Mouse (Mus musculus) neural tube, embryonic 10.5 days (tissue): ENCODE measurements around the gene Mreg.
A peak's percentile ranks its signal among the peaks of the same experiment; 100 is the strongest.

Experiments used
- DNase-seq: peaks from one replicate; pipeline ENCODE4 v3.0.0-alpha.2; 2017; ENCODE audit warnings: low spot score; ENCODE audit errors: extremely low spot score

Gene Mreg

GRCm38 (mm10) chr1:72227546-72227945 lies 15.4 kb upstream of the Mreg start:
- no peak for DNase-seq

- no peak for DNase-seq
Observed at GRCm38 (mm10) chr1:72226887-72227481, 14.9 kb upstream of the Mreg start.

GRCm38 (mm10) chr1:72226172-72226886 lies 14.2 kb upstream of the Mreg start:
- peak; percentile 66 for DNase-seq

- peak; percentile 84 for DNase-seq
Observed at GRCm38 (mm10) chr1:72225720-72226171, 13.6 kb upstream of the Mreg start.

GRCm38 (mm10) chr1:72225054-72225718 lies 13.1 kb upstream of the Mreg start:
- no peak for DNase-seq

- no peak for DNase-seq
Observed at GRCm38 (mm10) chr1:72220008-72220407, 7.9 kb upstream of the Mreg start.

GRCm38 (mm10) chr1:72219116-72219515 lies 7.0 kb upstream of the Mreg start:
- no peak for DNase-seq

- DNase-seq = no peak
Observed at GRCm38 (mm10) chr1:72218626-72219025, 6.5 kb upstream of the Mreg start.

GRCm38 (mm10) chr1:72216761-72217160 lies 4.7 kb upstream of the Mreg start:
- DNase-seq = no peak

GRCm38 (mm10) chr1:72215174-72215573 lies 3.1 kb upstream of the Mreg start:
- no peak for DNase-seq

GRCm38 (mm10) chr1:72214470-72214961 lies 2.4 kb upstream of the Mreg start:
- DNase-seq = no peak

GRCm38 (mm10) chr1:72213954-72214353 lies 1.8 kb upstream of the Mreg start:
- DNase-seq = no peak

- peak; percentile 31 for DNase-seq
Observed at GRCm38 (mm10) chr1:72210803-72211679, 1.1 kb downstream of the Mreg start.

GRCm38 (mm10) chr1:72208095-72208494 lies 4.0 kb downstream of the Mreg start:
- DNase-seq = no peak

GRCm38 (mm10) chr1:72205113-72205512 lies 7.0 kb downstream of the Mreg start:
- no peak for DNase-seq

GRCm38 (mm10) chr1:72203204-72203603 lies 8.9 kb downstream of the Mreg start:
- DNase-seq = no peak

- DNase-seq = no peak
Observed at GRCm38 (mm10) chr1:72202705-72203104, 9.4 kb downstream of the Mreg start.

- DNase-seq = no peak
Observed at GRCm38 (mm10) chr1:72202068-72202467, 10.0 kb downstream of the Mreg start.

GRCm38 (mm10) chr1:72201126-72201525 lies 11.0 kb downstream of the Mreg start:
- no peak for DNase-seq

GRCm38 (mm10) chr1:72198142-72198806 lies 13.8 kb downstream of the Mreg start:
- DNase-seq = no peak
